Mouse (Mus musculus): ENCODE results near the gene Ccdc86. TPM values are rescaled to one million over a fixed set of nuclear protein-coding genes. Genes with fewer than 3 reads are reported as not detected.

Gene Ccdc86
- polyA plus RNA-seq, 1 experiment from 2014 or later: 15.3 TPM

DNA sequence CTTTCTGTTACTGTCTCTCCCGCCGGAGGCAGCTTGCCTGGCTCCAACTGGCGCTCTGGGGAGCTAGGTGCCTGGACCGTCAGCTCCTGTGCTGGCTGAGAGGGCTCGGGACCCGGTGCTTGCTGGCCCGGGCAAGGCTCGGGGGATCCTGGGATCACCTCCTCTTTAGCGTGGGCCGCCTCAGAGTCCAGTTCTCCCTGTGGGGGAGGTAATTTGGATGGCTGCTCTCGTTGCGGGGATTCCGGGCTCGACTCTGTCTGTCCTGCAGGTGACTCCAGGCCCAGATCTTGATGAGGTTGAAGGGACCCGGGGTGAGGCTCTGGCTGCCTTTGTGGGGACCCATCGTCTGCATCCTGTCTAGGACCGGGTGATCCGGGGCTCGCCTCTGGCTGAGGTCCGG, 650 bp downstream of the Ccdc86 start:
- Histone ChIP-seq H3K9ac (peak overlapping the region; percentile 79), H3K27ac (no peak overlapping the region), H3K4me3 (peak overlapping the region; percentile 68), H3K4me2 (peak overlapping the region; percentile 99), H3K27me3 (no peaks in the 10 kb centered on the region), H3K9me3 (replicated peaks) (no peaks in the 10 kb centered on the region), H3K36me3 (peaks cover 19% of the 10 kb centered on the region), H3K4me1 (replicated peaks) (peaks cover 47% of the 10 kb centered on the region)
- WGBS: 0% methylated on average over 20 of the region's 20 CpGs
- no peak for ATAC-seq (replicated peaks; ENCODE audit: insufficient number of reproducible peaks, insufficient read depth, low FRiP score, low read depth)

DNA sequence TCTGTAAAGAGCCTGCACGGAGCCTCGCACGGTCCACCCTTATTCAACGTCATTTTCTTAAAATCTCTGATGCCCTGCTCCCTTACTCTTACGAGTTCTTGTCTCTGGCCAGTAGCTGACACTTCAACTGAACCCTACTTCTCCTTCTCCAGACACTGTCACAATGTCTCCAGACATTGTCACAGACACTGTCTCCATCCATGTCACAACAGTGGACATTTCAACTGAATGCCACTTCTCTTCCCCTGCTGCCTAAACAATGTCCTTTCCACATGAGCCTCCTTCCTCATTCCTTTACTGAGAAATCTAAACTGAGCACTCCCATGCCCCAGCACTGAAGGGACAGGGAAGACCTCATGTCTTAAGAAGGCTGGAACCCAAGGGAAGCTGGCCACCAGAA, 1.8 kb downstream of the Ccdc86 start:
- no peaks in the 10 kb centered on the region for H3K9me3 ChIP-seq (replicated peaks)
- peaks cover 40% of the 10 kb centered on the region for H3K4me1 ChIP-seq (replicated peaks)
- peak overlapping the region; percentile 79; the same call in 1 of the 2 replicates for H3K9ac ChIP-seq
- no peak overlapping the region for H3K27ac ChIP-seq
- no peak for ATAC-seq (replicated peaks; ENCODE audit: insufficient number of reproducible peaks, insufficient read depth, low FRiP score, low read depth)
- H3K4me3 ChIP-seq: peak overlapping the region; percentile 68
- H3K4me2 ChIP-seq: peak overlapping the region; percentile 99
- peaks cover 31% of the 10 kb centered on the region for H3K36me3 ChIP-seq
- 87% methylated on average over 5 of the region's 5 CpGs for WGBS
- no peaks in the 10 kb centered on the region for H3K27me3 ChIP-seq

DNA sequence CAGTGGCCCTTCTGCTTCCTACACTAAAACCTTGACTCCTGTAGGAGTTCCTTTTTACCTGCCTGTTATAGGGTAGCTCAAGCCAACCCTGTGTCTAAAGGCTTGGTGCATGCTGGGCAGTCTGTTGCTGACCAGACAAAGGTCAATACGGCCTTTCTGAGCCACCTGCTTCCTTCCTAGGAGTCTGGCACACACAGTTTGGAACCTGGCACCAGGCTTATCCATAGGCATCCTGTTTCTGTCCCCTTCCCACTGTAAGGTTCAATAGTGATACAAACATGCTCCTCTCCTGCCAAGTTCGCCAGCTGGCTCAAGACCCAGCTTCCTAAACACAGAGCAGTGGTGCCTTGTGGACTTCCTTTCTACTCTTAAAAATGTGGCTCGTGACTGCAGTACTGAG, 2.6 kb downstream of the Ccdc86 start:
- no peak overlapping the region for H3K9ac ChIP-seq
- no peak overlapping the region for H3K27ac ChIP-seq
- H3K9me3 ChIP-seq (replicated peaks): no peaks in the 10 kb centered on the region
- H3K4me3 ChIP-seq: no peak overlapping the region; the same call in 1 of the 2 replicates
- no peaks in the 10 kb centered on the region for H3K27me3 ChIP-seq
- 73% methylated on average over 3 of the region's 3 CpGs for WGBS
- peaks cover 33% of the 10 kb centered on the region for H3K4me1 ChIP-seq (replicated peaks)
- no peak for ATAC-seq (replicated peaks; ENCODE audit: insufficient number of reproducible peaks, insufficient read depth, low FRiP score, low read depth)
- peaks cover 32% of the 10 kb centered on the region for H3K36me3 ChIP-seq
- peak overlapping the region; percentile 99; the same call in 1 of the 2 replicates for H3K4me2 ChIP-seq

DNA sequence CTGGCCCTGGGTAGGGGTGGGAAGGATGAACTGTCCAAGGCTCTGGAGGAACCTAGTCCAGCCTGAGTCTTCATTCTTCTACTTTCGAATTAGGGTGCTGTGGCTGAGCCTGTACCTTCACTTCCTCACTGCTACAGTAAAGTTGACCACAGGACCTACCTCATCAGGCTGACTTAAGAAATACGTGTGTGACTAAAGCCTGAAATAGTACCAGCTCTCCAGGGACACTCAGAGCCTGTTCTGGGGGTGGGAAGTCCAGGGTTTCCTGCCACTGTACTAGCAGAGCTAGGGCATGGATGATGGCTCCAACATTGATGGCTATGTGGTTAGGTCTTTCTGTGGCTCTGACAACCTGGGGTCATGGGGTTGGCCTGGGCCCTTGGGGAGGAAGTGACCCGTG, 5.1 kb downstream of the Ccdc86 start:
- Histone ChIP-seq H3K4me3 (no peak overlapping the region), H3K9me3 (replicated peaks) (no peaks in the 10 kb centered on the region), H3K36me3 (peaks cover 32% of the 10 kb centered on the region), H3K27me3 (peaks cover under 1% of the 10 kb centered on the region; the same call in 1 of the 2 replicates), H3K4me2 (no peak overlapping the region), H3K4me1 (replicated peaks) (peaks cover 36% of the 10 kb centered on the region), H3K27ac (no peak overlapping the region), H3K9ac (no peak overlapping the region)
- no peak for ATAC-seq (replicated peaks; ENCODE audit: insufficient number of reproducible peaks, insufficient read depth, low FRiP score, low read depth)
- 70% methylated on average over 3 of the region's 3 CpGs for WGBS

DNA sequence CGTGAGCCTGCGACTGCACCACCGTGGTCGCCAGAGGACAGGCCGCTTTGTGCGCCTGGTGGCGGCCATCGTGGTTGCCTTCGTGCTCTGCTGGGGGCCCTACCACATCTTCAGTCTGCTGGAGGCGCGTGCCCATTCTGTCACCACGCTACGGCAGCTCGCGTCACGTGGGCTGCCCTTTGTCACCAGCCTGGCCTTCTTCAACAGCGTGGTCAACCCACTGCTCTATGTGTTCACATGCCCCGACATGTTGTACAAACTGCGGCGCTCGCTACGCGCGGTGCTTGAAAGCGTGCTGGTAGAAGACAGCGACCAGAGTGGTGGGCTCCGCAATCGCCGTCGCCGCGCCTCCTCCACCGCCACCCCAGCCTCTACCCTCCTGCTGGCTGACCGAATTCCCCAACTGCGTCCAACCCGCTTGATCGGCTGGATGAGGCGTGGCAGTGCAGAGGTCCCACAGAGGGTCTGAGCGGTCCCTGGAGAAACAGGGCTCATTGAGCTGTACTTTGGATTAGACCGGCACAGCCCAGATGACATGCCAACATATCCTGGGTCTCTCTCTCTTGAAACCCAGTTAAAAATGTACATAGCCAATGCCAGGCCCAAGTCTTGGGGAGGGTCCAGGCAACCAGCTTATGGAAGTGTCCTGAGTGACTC, 8.1 kb downstream of the Ccdc86 start:
- Histone ChIP-seq H3K4me1 (replicated peaks) (peaks cover 24% of the 10 kb centered on the region), H3K27ac (no peak overlapping the region), H3K27me3 (peaks cover 7% of the 10 kb centered on the region; the same call in 1 of the 2 replicates), H3K4me3 (peak overlapping the region; percentile 40), H3K9ac (peak overlapping the region; percentile 38), H3K36me3 (peaks cover 32% of the 10 kb centered on the region), H3K4me2 (peak overlapping the region; percentile 75), H3K9me3 (replicated peaks) (no peaks in the 10 kb centered on the region)
- 10% methylated on average over 40 of the region's 40 CpGs for WGBS
- peak; percentile 37 for ATAC-seq (replicated peaks; ENCODE audit: insufficient number of reproducible peaks, insufficient read depth, low FRiP score, low read depth)

DNA sequence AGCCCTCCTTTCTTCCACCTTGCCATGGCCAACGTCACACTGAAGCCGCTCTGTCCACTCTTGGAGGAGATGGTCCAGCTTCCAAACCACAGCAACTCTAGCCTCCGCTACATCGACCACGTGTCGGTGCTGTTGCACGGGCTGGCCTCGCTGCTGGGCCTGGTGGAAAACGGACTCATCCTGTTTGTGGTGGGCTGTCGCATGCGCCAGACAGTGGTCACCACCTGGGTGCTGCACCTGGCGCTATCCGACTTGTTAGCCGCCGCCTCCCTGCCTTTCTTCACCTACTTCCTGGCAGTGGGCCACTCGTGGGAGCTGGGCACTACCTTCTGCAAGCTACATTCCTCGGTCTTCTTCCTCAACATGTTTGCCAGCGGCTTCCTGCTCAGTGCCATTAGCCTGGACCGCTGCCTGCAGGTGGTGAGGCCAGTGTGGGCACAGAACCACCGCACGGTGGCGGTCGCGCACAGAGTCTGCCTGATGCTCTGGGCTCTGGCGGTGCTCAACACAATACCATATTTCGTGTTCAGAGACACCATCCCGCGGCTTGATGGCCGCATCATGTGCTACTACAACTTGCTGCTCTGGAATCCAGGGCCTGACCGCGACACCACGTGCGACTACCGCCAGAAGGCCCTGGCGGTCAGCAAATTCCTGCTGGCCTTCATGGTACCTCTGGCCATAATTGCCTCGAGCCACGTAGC, 8.8 kb downstream of the Ccdc86 start:
- H3K9ac ChIP-seq: peak overlapping the region; percentile 38; the same call in 1 of the 2 replicates
- H3K4me1 ChIP-seq (replicated peaks): peaks cover 24% of the 10 kb centered on the region
- peak overlapping the region; percentile 40 for H3K4me3 ChIP-seq
- no peak overlapping the region for H3K27ac ChIP-seq
- H3K4me2 ChIP-seq: peak overlapping the region; percentile 75
- peaks cover 32% of the 10 kb centered on the region for H3K36me3 ChIP-seq
- no peaks in the 10 kb centered on the region for H3K9me3 ChIP-seq (replicated peaks)
- H3K27me3 ChIP-seq: peaks cover 7% of the 10 kb centered on the region; the same call in 1 of the 2 replicates
- peak; percentile 73; the same call in 1 of the 2 replicates for ATAC-seq (replicated peaks; ENCODE audit: insufficient number of reproducible peaks, insufficient read depth, low FRiP score, low read depth)
- WGBS: 19% methylated on average over 37 of the region's 37 CpGs

DNA sequence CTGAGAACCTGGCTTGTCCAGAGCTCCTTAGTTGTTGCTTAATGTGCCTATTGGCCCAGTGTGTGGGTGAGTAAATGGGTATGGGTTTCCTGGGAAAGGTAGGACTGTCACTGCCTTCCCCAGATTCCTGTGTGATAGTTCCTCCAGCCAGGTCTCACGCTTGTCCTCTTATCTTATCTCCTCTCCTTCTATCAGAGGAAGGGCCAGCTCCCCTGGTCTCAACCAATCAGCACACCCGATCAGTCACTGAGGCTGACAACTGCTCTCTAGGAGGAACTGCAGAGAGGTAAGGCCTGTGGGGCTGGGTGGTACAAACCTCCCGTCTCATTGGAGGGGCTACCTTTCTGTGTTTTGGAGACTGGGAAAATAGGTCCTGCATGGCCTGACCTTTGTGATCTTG, 10.3 kb downstream of the Ccdc86 start:
- peaks cover 17% of the 10 kb centered on the region for H3K36me3 ChIP-seq
- no peaks in the 10 kb centered on the region for H3K9me3 ChIP-seq (replicated peaks)
- H3K27me3 ChIP-seq: peaks cover 7% of the 10 kb centered on the region; the same call in 1 of the 2 replicates
- no peak overlapping the region for H3K27ac ChIP-seq
- no peak overlapping the region for H3K4me3 ChIP-seq
- 0 out of 2 replicates have a peak overlapping the region, but pooled peaks have one; percentile 4 for H3K9ac ChIP-seq
- no peak overlapping the region for H3K4me2 ChIP-seq
- peaks cover 28% of the 10 kb centered on the region for H3K4me1 ChIP-seq (replicated peaks)
- 20% methylated on average over 3 of the region's 3 CpGs for WGBS
- no peak for ATAC-seq (replicated peaks; ENCODE audit: insufficient number of reproducible peaks, insufficient read depth, low FRiP score, low read depth)

DNA sequence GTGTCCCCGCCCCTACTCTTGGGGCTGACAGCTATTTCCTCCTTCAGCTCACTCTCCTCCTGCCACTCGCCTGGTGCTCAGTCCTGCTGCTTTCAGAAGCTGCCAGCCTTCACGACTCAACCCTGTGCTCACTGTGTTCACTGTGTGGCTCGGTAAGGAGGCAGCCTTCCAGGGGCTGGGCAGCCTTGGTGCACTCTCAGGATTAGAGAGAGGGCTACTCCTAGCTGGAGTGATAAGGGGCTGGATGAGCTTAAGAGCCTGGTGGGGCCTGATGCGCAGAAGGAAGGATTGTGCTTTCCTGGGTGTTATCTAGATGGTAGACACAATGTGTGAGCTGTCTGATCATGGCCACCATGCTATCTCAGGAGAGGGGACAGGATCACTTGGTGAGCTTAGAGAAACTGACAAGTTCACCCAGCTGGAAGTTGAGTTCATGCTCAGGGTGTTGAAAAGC, 11.9 kb downstream of the Ccdc86 start, which contains the start of gene Ptgdr2:
Ptgdr2 (plus strand) TSS at position 51 of the 454 bp plus-strand sequence.
- H3K27me3 ChIP-seq: peaks cover 7% of the 10 kb centered on the region; the same call in 1 of the 2 replicates
- no peaks in the 10 kb centered on the region for H3K9me3 ChIP-seq (replicated peaks)
- H3K4me2 ChIP-seq: no peak within 1 kb of the TSS
- peaks cover 28% of the 10 kb centered on the region for H3K4me1 ChIP-seq (replicated peaks)
- peaks cover under 1% of the 10 kb centered on the region; the same call in 1 of the 2 replicates for H3K36me3 ChIP-seq
- no peak within 1 kb of the TSS for H3K27ac ChIP-seq
- ATAC-seq (replicated peaks; ENCODE audit: insufficient number of reproducible peaks, insufficient read depth, low FRiP score, low read depth): no peak
- H3K4me3 ChIP-seq: no peak within 1 kb of the TSS
- 19% methylated on average over 5 of the region's 5 CpGs for WGBS
- H3K9ac ChIP-seq: no peak within 1 kb of the TSS

DNA sequence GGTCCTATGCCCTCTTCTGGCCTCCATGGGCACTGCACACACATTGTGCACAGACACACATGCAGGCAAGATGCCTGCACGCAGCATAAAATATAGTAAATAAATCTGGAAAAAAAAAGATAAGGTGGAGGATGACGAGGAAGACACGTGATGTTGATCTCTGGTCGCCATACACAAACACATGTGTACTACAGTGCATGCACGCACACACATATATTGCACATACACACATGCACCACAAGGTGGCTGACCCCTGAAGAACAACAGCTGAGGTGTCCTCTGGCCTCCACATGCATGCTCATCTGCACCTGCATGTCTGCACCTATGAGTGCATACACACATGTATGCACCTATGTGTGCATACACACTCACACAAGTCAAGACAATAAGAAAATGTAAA, 13.0 kb downstream of the Ccdc86 start:
- no peaks in the 10 kb centered on the region for H3K36me3 ChIP-seq

DNA sequence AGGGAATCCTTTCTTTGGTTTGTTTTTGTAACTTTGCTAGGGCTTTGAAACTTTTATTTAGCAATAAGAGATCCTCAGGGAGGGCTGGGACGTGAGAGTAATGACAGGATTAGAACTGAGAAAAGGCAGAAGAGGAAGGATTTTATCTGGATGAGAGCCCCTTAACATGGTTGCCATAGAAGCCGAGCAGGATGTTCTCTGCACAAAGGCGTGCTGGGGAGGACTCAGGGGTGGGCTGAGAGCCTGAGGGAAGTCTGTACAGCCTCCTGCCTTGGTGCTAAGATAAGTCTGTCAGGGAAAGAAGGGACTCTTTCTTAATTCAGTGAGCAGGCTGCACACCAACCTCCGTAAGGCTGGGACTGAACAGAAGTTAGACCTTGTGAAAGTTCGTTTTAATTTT, 14.0 kb downstream of the Ccdc86 start:
- H3K27ac ChIP-seq: peak overlapping the region; percentile 60
- peaks cover 17% of the 10 kb centered on the region; the same call in 1 of the 2 replicates for H3K4me1 ChIP-seq (replicated peaks)
- WGBS: 26% methylated on average over 5 of the region's 5 CpGs
- no peak overlapping the region for H3K4me3 ChIP-seq
- H3K9ac ChIP-seq: no peak overlapping the region
- peaks cover 7% of the 10 kb centered on the region; the same call in 1 of the 2 replicates for H3K27me3 ChIP-seq
- H3K36me3 ChIP-seq: no peaks in the 10 kb centered on the region
- H3K4me2 ChIP-seq: no peak overlapping the region
- no peaks in the 10 kb centered on the region for H3K9me3 ChIP-seq (replicated peaks)
- 0 out of 2 replicates have a peak, but pooled peaks have one; percentile 40 for ATAC-seq (replicated peaks; ENCODE audit: insufficient number of reproducible peaks, insufficient read depth, low FRiP score, low read depth)

More for the DNA sequence above, 13.0 kb downstream of the Ccdc86 start:
- no peak overlapping the region for H3K27ac ChIP-seq
- H3K4me3 ChIP-seq: no peak overlapping the region
- H3K4me2 ChIP-seq: no peak overlapping the region
- peaks cover 25% of the 10 kb centered on the region for H3K4me1 ChIP-seq (replicated peaks)
- no peaks in the 10 kb centered on the region for H3K9me3 ChIP-seq (replicated peaks)
- no peak overlapping the region for H3K9ac ChIP-seq
- WGBS: 88% methylated on average over 5 of the region's 5 CpGs
- H3K27me3 ChIP-seq: peaks cover 7% of the 10 kb centered on the region; the same call in 1 of the 2 replicates
- ATAC-seq (replicated peaks; ENCODE audit: insufficient number of reproducible peaks, insufficient read depth, low FRiP score, low read depth): no peak

DNA sequence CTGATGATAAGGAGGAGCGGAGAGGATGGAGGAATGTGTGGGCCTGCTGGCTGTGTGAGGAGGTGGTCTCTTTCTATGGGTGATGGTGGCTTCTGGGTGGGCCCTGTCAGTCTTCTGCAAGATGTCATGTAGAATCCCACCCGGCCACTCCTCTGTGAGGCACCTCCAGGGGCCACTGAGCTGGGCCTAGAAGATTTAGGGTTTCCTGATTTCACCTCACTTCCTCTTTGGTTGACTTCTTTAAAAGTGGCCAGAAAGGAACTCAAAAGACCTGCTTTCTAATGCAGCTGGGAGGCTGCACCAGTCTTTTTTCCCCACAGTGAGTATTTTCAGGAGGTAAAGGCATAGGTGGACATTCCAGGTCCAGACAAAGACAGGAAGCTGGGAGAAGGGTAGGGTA, 18.4 kb downstream of the Ccdc86 start:
- no peak for ATAC-seq (replicated peaks; ENCODE audit: insufficient number of reproducible peaks, insufficient read depth, low FRiP score, low read depth)
- Histone ChIP-seq H3K4me2 (no peak overlapping the region), H3K4me3 (no peak overlapping the region), H3K9me3 (replicated peaks) (no peaks in the 10 kb centered on the region), H3K27me3 (no peaks in the 10 kb centered on the region), H3K9ac (no peak overlapping the region), H3K4me1 (replicated peaks) (peaks cover 17% of the 10 kb centered on the region; the same call in 1 of the 2 replicates), H3K36me3 (no peaks in the 10 kb centered on the region), H3K27ac (no peak overlapping the region)
- 61% methylated on average over 2 of the region's 2 CpGs for WGBS
